Mouse (Mus musculus) heart, adult 2 months (tissue): ENCODE results near the gene Pacrg.

Source experiments
- CTCF ChIP-seq: fragments of 200-600 bp; IDR thresholded peaks from 2 replicates; pipeline ENCODE4 v1.8.1; 2022; ENCODE audit warnings: antibody characterized with exemption, mild to moderate bottlenecking, moderate library complexity
- POLR2A ChIP-seq: fragments of 200-500 bp; IDR thresholded peaks from 2 replicates; pipeline ENCODE4 v1.6.1; 2011; ENCODE audit warnings: mild to moderate bottlenecking, low read depth, low read length, control low read depth; ENCODE audit not compliant: insufficient read depth

DNA sequence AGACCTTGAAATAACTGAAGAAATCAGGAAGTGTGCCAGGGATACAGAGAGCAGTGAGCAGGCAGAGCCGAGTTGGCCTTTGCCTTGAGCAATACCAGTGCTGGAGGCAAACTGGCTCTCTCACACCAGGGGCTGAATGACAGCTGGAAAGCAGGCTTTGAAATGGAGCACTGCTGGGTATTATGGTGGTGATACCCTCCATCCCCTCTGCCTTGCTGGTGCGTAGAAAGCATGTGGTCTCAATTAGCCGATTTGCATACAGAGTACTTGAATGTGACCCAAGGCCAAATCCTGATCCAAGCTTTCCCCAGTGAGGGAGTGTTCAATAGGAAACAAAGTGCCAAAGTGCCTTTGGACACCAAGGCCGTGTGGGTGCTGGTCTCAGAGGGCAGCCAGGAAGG, 431.4 kb downstream of the Pacrg start:
- no peak for TF ChIP-seq POLR2A
- no peak for TF ChIP-seq CTCF
